Mouse (Mus musculus): ENCODE results near the gene Smgc.

- TF ChIP-seq POLR2A (IDR thresholded peaks at IDR 0.05; ENCODE audit: insufficient read depth, low read depth, low read length) (no peak), CTCF (IDR thresholded peaks at IDR 0.05; ENCODE audit: insufficient read depth, low read depth, low read length) (no peak)
Observed at GRCm38 (mm10) chr15:91835319-91835718, 2.7 kb upstream of the Smgc start.

Data from olfactory bulb, adult 2 months (tissue).